Mouse (Mus musculus): ENCODE results near the gene Dnajc15.

DNA sequence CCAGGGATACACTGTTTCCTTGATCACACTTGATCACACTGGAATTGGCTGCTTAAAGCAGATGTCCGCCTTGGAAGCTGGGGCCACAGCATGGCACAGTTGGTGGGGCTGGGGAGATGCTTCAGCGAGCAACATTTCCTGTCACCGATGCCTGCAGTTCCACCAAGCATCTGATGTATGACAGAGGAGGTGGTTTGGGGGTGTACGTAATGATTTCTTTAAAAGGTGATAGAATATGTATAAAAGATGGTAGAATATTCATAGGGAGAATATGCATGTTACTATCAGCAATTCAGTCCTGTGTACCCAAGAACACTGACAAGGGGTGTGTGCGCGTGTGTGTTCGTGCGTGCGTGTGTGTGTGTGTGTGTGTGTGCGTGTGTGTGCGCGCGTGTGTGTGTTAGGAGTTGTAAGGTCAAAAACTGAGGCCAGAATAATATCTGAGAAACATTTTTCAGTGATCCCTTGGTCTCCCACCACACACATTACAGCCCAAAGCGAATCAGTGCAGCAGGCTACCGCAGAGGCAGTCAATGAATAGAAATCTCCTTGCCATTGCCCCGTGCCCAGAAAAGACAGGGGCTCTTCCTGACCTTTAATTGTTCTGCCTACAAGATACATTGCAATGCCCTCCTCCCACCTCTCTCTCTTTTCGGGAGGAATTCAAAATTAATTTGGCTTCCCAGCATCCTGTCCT lies 73.2 kb downstream of the Dnajc15 start:
- TF ChIP-seq CTCF (IDR thresholded peaks at IDR 0.05; ENCODE audit: insufficient read depth, low read depth, low read length) (no peak), POLR2A (IDR thresholded peaks at IDR 0.05; ENCODE audit: insufficient read depth, low read depth, low read length) (no peak)

Data from olfactory bulb, adult 2 months (tissue).